Mouse (Mus musculus): ENCODE results near the gene Togaram2. TPM values are rescaled to one million over a fixed set of nuclear protein-coding genes. Genes with fewer than 3 reads are reported as not detected.

The Togaram2 gene
- polyA plus RNA-seq, 1 experiment from 2014 or later: not detected

DNA sequence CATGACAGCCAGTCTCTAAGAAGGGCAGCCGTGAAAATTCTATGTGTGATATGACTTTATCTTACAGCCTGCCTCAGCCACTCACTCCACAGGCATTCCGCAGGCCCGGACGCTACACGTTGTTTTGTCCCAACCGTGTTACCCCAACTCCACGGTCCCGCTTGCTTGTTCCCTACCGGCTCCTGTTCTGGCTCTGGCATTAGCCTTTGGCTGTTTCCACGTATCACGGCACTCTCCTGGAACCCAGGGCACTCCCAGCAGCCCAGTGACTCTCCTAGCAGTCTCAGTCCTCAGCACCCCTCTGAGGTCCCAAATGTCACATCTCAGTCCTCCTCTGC, 25.5 kb downstream of the Togaram2 start:
- no peak for ATAC-seq (ENCODE audit: insufficient number of reproducible peaks, low FRiP score, low TSS enrichment, low read depth)
- no peak overlapping the region for H3K4me3 ChIP-seq (ENCODE audit: low read depth, low read length)

DNA sequence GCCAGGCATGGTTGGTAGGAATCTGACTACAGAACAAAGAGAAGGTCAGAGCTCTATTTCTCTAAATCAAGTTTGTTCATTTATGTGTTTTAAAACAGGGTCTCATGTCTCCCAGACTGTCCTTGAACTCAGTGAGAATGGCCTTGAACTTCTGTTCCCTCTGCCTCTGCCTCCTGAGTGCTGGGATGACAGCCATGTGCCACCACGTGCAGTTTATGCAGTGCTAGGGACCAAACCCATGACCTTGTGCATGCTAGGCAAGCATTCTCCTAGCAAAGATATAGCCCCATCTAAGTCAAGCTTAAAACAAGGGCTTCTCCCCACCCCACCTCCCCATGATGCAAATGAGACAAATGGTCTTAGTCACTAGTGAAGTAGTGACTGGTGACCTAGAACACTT, 32.1 kb downstream of the Togaram2 start:
- no peak overlapping the region for H3K4me3 ChIP-seq (ENCODE audit: low read depth, low read length)
- no peak overlapping the region for H3K27ac ChIP-seq (replicated peaks; ENCODE audit: low read depth, low read length)
- no peaks in the 10 kb centered on the region for H3K27me3 ChIP-seq (ENCODE audit: control insufficient read depth, insufficient read depth, low read length)
- no peak for ATAC-seq (ENCODE audit: insufficient number of reproducible peaks, low FRiP score, low TSS enrichment, low read depth)
- no peak overlapping the region for H3K9ac ChIP-seq (ENCODE audit: low read length)
- H3K36me3 ChIP-seq (ENCODE audit: control insufficient read depth, insufficient read depth, low read length): no peaks in the 10 kb centered on the region
- DNase-seq (ENCODE audit: low spot score): no peak
- H3K4me1 ChIP-seq (ENCODE audit: control insufficient read depth, insufficient read depth, low read length): no peaks in the 10 kb centered on the region
- WGBS: 90% methylated on average over 1 of the region's 1 CpGs
- H3K9me3 ChIP-seq (ENCODE audit: control insufficient read depth, low read length): no peaks in the 10 kb centered on the region
- no peak overlapping the region for H3K4me2 ChIP-seq (ENCODE audit: low read depth, severe bottlenecking)

More for the DNA sequence above, 25.5 kb downstream of the Togaram2 start:
- H3K9ac ChIP-seq (ENCODE audit: low read length): no peak overlapping the region
- DNase-seq (ENCODE audit: low spot score): no peak
- H3K36me3 ChIP-seq (ENCODE audit: control insufficient read depth, insufficient read depth, low read length): no peaks in the 10 kb centered on the region
- no peaks in the 10 kb centered on the region for H3K27me3 ChIP-seq (ENCODE audit: control insufficient read depth, insufficient read depth, low read length)
- no peak overlapping the region for H3K4me2 ChIP-seq (ENCODE audit: low read depth, severe bottlenecking)
- H3K9me3 ChIP-seq (ENCODE audit: control insufficient read depth, low read length): no peaks in the 10 kb centered on the region
- no peaks in the 10 kb centered on the region for H3K4me1 ChIP-seq (ENCODE audit: control insufficient read depth, insufficient read depth, low read length)
- WGBS: 91% methylated on average over 11 of the region's 11 CpGs
- no peak overlapping the region for H3K27ac ChIP-seq (replicated peaks; ENCODE audit: low read depth, low read length)

DNA sequence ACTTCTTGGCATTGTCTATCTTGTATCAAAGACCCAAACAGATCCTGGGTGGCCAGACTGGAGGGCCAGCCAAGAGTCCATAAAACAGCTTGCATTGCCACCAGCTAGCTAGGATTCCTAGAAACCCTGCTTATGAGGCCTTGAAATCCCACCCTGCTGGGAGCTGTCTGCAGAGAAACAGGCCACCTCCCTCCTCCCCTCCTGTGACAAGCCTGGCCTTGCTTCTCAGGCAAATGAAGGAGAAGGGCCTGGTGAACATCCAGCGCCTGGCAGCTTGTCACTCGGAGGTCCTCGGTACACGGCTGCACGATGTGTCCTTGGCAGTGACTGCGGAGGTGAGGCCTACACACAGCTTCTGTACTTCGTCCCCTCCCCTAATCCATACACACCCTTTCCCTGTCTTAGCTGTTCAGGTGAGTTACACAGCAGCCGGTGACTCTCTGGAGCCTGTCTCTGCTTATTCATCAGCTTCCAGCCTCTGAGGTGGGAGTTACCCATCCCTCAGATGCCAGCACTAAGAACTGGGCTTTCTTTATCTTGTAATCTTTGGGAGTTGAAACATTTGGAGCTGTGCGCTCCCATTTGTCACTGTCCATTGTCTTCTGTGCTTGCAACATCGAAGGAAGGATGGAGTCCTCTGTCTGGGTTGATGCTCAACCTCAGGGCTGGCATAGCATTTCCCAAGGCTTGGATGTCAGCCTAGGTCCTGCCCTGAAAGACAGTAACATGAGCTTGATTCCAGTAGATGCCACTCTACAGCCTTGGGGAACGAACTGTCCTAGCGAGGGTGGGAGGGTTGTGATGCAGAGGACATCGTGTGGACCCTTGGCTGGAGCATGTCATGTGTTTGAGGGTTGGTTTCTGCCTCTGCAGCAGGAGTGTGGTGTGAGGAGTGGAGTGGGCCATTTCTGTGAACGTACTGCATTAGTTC, 32.8 kb downstream of the Togaram2 start:
- Histone ChIP-seq H3K4me3 (ENCODE audit: low read depth, low read length) (no peak overlapping the region), H3K4me1 (ENCODE audit: control insufficient read depth, insufficient read depth, low read length) (no peaks in the 10 kb centered on the region), H3K27ac (replicated peaks; ENCODE audit: low read depth, low read length) (no peak overlapping the region), H3K4me2 (ENCODE audit: low read depth, severe bottlenecking) (no peak overlapping the region), H3K27me3 (ENCODE audit: control insufficient read depth, insufficient read depth, low read length) (no peaks in the 10 kb centered on the region), H3K36me3 (ENCODE audit: control insufficient read depth, insufficient read depth, low read length) (no peaks in the 10 kb centered on the region), H3K9ac (ENCODE audit: low read length) (no peak overlapping the region), H3K9me3 (ENCODE audit: control insufficient read depth, low read length) (no peaks in the 10 kb centered on the region)
- ATAC-seq (ENCODE audit: insufficient number of reproducible peaks, low FRiP score, low TSS enrichment, low read depth) (no peak), DNase-seq (ENCODE audit: low spot score) (no peak)
- WGBS: 83% methylated on average over 14 of the region's 14 CpGs

DNA sequence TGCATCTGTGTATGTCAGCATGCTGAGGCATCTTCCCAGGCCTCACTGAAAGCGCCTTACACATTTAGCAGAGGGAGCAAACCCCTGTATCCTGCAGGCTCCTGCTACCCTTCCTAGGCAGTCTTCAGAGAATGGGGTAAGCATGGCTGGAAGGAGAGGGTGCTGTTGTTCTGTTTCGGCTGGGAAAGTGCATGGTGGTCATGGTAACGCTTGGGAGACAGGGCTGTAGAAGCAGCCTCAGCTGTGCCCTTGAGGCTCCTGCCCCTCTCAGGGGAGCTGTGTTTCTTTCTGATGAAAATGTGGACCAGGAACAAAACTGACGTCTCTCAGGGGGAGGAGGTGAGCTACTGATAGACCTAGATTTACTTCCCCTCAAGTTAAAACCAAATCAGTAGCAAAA, 34.7 kb downstream of the Togaram2 start:
- Histone ChIP-seq H3K4me3 (ENCODE audit: low read depth, low read length) (no peak overlapping the region), H3K9ac (ENCODE audit: low read length) (no peak overlapping the region), H3K4me1 (ENCODE audit: control insufficient read depth, insufficient read depth, low read length) (no peaks in the 10 kb centered on the region), H3K4me2 (ENCODE audit: low read depth, severe bottlenecking) (no peak overlapping the region), H3K36me3 (ENCODE audit: control insufficient read depth, insufficient read depth, low read length) (no peaks in the 10 kb centered on the region), H3K9me3 (ENCODE audit: control insufficient read depth, low read length) (no peaks in the 10 kb centered on the region), H3K27me3 (ENCODE audit: control insufficient read depth, insufficient read depth, low read length) (no peaks in the 10 kb centered on the region), H3K27ac (replicated peaks; ENCODE audit: low read depth, low read length) (no peak overlapping the region)
- 71% methylated on average over 4 of the region's 4 CpGs for WGBS
- no peak for DNase-seq (ENCODE audit: low spot score)
- no peak for ATAC-seq (ENCODE audit: insufficient number of reproducible peaks, low FRiP score, low TSS enrichment, low read depth)

DNA sequence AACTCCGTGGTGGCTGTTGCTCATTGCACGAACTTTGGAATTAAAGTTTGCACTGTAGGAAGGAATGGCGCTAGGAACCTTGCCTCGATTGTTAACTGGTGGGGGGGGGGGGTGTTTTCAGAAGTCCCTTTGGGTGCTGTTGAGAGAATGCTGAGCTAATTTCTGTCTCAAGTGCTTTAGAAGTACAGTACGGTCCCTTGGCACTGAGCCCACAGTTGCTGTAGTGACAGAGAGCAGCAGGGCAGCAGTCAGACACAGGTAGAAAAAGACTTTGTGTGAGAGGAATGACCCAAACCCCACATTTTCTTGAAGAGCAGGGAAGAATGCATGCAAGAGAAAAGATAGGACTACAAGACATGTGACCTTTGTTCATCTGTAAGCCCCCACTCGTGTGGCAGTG, 39.2 kb downstream of the Togaram2 start:
- no peaks in the 10 kb centered on the region for H3K9me3 ChIP-seq (ENCODE audit: control insufficient read depth, low read length)
- no peaks in the 10 kb centered on the region for H3K36me3 ChIP-seq (ENCODE audit: control insufficient read depth, insufficient read depth, low read length)
- no peaks in the 10 kb centered on the region for H3K27me3 ChIP-seq (ENCODE audit: control insufficient read depth, insufficient read depth, low read length)
- no peak overlapping the region for H3K27ac ChIP-seq (replicated peaks; ENCODE audit: low read depth, low read length)
- no peak overlapping the region for H3K4me3 ChIP-seq (ENCODE audit: low read depth, low read length)
- H3K4me1 ChIP-seq (ENCODE audit: control insufficient read depth, insufficient read depth, low read length): no peaks in the 10 kb centered on the region
- ATAC-seq (ENCODE audit: insufficient number of reproducible peaks, low FRiP score, low TSS enrichment, low read depth) (no peak), DNase-seq (ENCODE audit: low spot score) (no peak)
- no peak overlapping the region for H3K9ac ChIP-seq (ENCODE audit: low read length)
- 85% methylated on average over 6 of the region's 6 CpGs for WGBS
- no peak overlapping the region for H3K4me2 ChIP-seq (ENCODE audit: low read depth, severe bottlenecking)

DNA sequence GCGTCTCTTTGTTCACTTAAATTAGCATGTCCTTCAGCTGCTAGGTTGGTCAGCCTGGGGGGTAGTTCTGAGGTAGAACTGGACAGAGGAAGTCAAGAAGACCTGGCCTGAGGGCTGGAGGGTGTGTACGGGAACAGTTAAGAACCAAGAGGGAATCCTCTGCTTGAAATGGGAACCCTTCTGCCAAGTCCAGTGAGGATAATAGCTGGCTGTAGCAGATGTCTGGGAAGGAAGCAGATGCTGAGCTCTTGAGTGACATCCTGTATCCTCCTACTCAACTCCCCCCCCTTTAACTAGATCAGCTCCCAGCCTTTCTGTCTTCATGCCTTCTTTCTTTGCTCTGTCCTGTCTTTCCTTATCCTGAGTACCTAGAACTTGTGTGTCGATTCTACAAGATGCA, 42.0 kb downstream of the Togaram2 start:
- 76% methylated on average over 3 of the region's 3 CpGs for WGBS
- Histone ChIP-seq H3K4me2 (ENCODE audit: low read depth, severe bottlenecking) (no peak overlapping the region), H3K9ac (ENCODE audit: low read length) (no peak overlapping the region), H3K4me3 (ENCODE audit: low read depth, low read length) (no peak overlapping the region), H3K36me3 (ENCODE audit: control insufficient read depth, insufficient read depth, low read length) (no peaks in the 10 kb centered on the region), H3K27ac (replicated peaks; ENCODE audit: low read depth, low read length) (no peak overlapping the region), H3K9me3 (ENCODE audit: control insufficient read depth, low read length) (no peaks in the 10 kb centered on the region), H3K4me1 (ENCODE audit: control insufficient read depth, insufficient read depth, low read length) (no peaks in the 10 kb centered on the region), H3K27me3 (ENCODE audit: control insufficient read depth, insufficient read depth, low read length) (no peaks in the 10 kb centered on the region)
- ATAC-seq (ENCODE audit: insufficient number of reproducible peaks, low FRiP score, low TSS enrichment, low read depth) (no peak), DNase-seq (ENCODE audit: low spot score) (no peak)

DNA sequence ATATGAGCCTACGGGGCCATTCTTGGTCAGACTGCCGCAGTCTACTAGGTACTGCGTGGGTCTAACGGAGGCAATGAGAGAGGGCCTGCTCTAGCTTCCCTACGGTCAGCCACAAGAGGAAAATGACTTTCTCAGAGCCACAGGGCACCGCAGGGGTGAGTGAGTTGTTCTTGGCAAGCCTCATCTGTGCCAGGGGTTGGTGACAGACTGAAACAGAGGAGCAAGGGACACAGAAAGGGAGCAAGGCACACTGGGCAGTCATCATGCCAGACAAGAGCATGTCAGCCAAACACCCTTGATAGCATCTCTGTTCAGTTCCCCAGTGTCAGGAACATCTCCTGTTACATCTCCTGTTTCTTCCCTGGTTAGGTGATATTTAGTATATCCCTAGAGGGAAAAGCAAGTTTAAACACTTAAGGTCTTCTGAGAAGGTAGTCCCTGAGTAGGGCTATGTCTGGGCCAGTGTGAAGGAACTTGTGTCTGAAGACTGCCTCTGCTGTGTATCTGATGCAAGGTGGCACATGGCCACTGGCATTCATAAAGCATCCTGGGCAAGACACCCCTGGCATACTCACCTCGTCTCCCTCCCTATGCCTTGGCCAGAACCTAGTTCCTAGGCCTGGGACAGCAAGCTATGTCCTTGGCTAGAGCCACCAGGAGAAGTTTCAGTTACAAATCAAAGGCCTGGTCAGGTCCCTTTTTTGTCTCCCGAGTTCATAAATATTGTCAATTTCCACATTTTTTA, 45.0 kb downstream of the Togaram2 start:
- Histone ChIP-seq H3K4me1 (ENCODE audit: control insufficient read depth, insufficient read depth, low read length) (no peaks in the 10 kb centered on the region), H3K27ac (replicated peaks; ENCODE audit: low read depth, low read length) (no peak overlapping the region), H3K9me3 (ENCODE audit: control insufficient read depth, low read length) (no peaks in the 10 kb centered on the region), H3K27me3 (ENCODE audit: control insufficient read depth, insufficient read depth, low read length) (no peaks in the 10 kb centered on the region), H3K9ac (ENCODE audit: low read length) (no peak overlapping the region), H3K4me2 (ENCODE audit: low read depth, severe bottlenecking) (no peak overlapping the region), H3K36me3 (ENCODE audit: control insufficient read depth, insufficient read depth, low read length) (no peaks in the 10 kb centered on the region), H3K4me3 (ENCODE audit: low read depth, low read length) (no peak overlapping the region)
- no peak for ATAC-seq (ENCODE audit: insufficient number of reproducible peaks, low FRiP score, low TSS enrichment, low read depth)
- WGBS: 88% methylated on average over 8 of the region's 8 CpGs
- DNase-seq (ENCODE audit: low spot score): no peak

DNA sequence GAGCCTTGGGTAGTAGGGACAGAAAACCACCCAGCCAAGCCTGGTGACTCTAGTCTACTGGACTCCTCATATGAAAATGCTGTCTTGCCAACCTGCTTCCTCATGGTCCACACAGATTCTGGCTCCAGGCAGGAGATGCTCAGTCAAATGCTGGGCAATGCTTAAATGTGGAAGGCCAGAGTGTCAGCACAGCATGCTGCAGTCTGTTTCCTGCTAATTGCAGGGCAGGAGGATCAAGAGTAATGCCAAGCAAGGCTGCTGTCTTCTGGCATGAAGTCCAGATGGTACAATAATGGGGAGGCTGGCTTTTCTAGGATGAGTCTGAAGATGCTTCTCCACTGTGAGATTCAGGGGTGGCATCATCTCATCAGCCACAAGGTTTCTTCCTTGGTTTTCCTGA, 47.4 kb downstream of the Togaram2 start:
- Histone ChIP-seq H3K4me3 (ENCODE audit: low read depth, low read length) (no peak overlapping the region), H3K4me2 (ENCODE audit: low read depth, severe bottlenecking) (no peak overlapping the region), H3K36me3 (ENCODE audit: control insufficient read depth, insufficient read depth, low read length) (no peaks in the 10 kb centered on the region), H3K9ac (ENCODE audit: low read length) (no peak overlapping the region), H3K27me3 (ENCODE audit: control insufficient read depth, insufficient read depth, low read length) (no peaks in the 10 kb centered on the region), H3K4me1 (ENCODE audit: control insufficient read depth, insufficient read depth, low read length) (no peaks in the 10 kb centered on the region), H3K9me3 (ENCODE audit: control insufficient read depth, low read length) (no peaks in the 10 kb centered on the region), H3K27ac (replicated peaks; ENCODE audit: low read depth, low read length) (no peak overlapping the region)
- no peak for ATAC-seq (ENCODE audit: insufficient number of reproducible peaks, low FRiP score, low TSS enrichment, low read depth)
- DNase-seq (ENCODE audit: low spot score): no peak

Measured in limb, embryonic 11.5 days (tissue).